Mouse (Mus musculus): ENCODE results near the gene Selenop.
"Not testable (repeated sequence)": the region's sequence is repeated elsewhere in the genome, so short reads cannot be mapped to it uniquely, and the experiment has no call there.

Selenop gene

DNA sequence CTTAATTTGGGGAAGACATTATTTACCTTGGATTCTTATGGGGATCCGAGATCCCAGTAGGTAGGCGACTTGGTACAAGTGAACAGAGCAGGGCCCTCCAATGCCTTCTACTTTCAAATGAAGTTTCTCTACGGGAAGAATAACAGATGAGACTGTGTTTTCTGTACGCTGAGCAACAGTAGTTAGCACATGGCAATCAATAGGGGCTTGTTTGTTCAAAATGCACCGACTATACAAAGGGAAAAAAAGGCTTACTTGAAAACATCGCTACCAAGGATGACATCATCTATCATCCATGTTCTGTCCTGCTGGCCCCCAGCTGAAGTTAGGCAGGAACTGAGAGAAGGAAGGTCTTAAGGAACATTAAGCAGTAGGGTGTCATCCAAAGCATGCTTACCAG, at the start of gene Selenop:
Gene Selenop (plus strand): TSS at position 301 of the 400 bp plus-strand sequence.
- no peak for DNase-seq (ENCODE audit: low spot score in 2 of 2)

DNA sequence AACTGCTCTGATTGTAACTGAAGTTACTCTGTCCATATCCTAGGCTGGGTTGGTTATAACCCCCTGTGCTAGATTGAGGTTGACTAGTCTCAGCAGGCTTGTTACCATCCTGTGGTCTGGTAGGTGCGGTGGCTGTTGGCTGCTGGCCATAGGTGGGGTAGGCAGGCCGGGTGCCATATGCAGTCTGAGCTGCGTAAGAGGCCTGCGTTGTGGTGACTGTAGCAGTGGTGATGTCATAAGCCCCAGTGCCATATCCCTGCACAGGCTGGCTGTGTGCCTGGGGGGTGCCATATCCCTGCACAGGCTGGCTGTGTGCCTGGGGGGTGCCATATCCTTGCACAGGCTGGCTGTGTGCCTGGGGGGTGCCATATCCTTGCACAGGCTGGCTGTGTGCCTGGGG, 49.7 kb upstream of the Selenop start:
- not testable (repeated sequence) for DNase-seq (ENCODE audit: low spot score in 2 of 2)

DNA sequence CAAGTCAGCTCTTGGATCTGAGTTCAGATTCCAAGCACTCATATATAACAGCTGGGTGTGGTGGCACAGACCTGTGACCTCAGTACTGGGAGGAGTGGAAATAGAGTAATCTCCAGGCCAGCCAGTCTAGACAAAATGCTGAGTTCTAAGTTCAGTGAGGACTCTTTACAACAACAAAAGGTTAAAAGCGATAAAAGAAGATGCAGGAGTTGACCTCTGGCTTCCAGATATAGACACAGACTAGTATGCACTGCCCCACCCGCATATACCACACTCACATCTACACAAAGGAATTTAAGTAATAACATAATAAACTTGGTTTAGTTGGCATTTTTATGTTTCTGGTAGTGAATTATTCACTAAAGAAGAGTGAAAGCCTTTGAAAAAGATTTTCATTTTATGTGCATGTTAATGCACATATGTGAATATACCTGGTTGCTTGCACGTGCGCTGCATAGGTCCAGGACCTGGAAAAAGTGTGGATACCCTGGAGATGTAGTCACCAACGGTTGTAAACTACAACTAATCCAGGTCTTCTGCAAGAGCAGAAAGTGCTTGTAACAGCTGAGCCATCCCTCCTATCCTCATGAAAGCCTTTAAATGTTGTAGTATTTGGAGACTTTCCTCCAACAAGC, 45.4 kb upstream of the Selenop start:
- no peak for DNase-seq (ENCODE audit: low spot score in 2 of 2)

DNA sequence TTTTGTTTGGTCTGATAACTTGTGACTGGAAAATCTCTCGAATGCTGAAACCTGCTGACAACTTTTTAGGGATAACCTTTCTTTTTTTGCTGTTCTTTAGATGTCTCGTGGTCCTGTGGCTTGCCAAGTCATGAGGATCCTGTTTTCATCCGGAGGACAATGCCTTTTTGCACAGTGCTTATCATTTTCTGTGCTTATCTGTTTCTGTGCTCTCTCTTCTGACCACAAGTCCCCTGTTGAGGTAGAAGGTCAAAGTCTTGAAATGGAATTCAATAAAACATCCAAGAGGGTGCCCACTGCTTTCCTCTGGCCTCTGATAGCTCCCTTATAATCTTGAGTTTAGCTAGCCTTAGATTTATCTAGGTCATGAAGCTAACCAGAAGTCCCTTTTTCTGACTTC, 41.8 kb upstream of the Selenop start:
- no peak for DNase-seq (ENCODE audit: low spot score in 2 of 2)

DNA sequence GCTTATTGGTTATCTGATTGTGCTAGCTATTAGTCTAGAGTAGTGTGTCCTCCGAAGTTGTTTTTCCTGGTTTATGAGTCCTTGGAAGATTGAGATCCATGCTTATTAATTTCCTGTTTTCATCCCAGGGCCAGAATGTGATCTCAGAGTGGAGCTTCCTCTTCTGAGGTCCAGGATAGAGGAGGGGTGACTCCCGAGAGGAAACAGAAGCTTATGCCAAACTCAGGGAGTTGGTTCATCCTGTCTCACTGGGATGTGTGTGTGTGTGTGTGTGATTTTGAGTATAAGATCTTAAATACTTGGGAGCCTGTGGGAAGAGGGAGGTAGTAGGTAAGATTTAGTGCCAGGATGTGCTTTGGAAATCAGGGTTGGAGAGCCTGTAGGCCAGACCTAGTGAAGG, 40.2 kb upstream of the Selenop start:
- DNase-seq (ENCODE audit: low spot score in 2 of 2), result no peak

DNA sequence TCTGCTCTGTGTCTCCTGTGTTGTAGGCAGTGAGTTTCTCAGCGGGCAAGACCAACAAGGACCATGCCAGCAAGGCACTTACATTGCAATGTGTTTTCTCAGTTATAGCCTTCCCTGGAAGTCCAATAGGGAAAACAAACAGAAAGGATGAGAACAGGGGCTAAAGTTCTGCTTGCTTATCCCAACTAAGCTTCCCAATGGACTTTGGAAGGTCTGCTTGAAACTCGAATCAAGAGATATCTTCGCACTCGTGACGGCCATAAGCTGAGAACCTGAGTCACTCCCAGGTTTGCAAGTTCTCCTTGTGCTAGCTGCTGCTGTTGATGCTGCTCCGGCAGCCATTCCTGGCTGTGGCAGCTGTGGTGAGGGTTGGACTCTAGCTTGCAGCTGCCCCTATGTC, 39.4 kb upstream of the Selenop start:
- DNase-seq (ENCODE audit: low spot score in 2 of 2), result no peak

DNA sequence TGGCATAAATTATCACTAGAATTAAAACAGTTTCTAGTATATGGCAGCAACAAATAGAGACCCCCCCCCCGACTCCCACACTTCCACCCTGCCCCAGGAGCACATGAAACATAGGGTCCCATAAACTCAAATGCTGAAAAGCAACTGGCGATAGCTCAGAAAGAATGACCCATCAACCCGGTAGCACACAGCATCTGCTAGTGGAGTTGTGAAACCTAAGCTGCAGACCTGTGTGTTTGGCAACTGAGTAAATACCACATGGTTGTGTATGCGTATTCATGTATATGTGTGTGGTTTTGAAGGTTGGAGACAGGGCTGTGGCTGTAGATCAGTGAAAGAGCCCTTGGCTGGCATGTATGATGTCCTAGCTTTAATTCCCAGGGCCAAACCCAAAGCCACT, 37.3 kb upstream of the Selenop start:
- DNase-seq (ENCODE audit: low spot score in 2 of 2), result no peak

DNA sequence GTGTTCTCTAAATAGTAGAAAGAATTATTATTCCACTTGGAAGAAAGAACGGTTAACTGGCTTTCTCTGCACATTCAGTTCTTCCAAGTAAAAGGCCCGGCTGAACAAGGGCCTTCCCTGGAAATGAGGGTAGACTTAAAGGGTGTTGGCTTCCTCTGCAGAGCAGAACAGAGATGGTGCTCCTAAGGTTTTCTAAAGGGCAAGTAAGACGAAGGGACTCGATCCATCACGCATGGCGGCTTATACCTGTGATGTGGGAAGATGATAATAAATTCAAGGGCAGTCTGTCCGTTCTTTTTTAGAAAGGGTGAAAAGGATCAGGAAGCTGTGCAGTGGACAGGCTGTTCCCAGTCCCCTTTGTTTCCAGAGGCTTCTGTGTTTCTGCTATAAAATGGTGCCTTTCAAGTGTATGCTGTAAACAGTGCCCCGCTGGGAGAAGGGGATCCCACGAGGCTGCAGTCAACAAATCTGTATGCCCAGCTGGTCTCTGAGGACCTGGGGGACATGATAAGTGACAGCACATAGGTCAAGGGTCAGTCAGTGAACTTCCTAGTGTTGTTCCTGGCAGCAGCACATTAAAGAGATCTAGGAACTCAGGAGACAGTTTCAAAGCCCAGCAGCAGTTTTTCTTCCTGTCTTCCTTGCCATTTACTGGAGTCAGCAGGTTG, 36.0 kb upstream of the Selenop start:
- DNase-seq (ENCODE audit: low spot score in 2 of 2), result peak in 1 of 2 experiments; percentile 29

DNA sequence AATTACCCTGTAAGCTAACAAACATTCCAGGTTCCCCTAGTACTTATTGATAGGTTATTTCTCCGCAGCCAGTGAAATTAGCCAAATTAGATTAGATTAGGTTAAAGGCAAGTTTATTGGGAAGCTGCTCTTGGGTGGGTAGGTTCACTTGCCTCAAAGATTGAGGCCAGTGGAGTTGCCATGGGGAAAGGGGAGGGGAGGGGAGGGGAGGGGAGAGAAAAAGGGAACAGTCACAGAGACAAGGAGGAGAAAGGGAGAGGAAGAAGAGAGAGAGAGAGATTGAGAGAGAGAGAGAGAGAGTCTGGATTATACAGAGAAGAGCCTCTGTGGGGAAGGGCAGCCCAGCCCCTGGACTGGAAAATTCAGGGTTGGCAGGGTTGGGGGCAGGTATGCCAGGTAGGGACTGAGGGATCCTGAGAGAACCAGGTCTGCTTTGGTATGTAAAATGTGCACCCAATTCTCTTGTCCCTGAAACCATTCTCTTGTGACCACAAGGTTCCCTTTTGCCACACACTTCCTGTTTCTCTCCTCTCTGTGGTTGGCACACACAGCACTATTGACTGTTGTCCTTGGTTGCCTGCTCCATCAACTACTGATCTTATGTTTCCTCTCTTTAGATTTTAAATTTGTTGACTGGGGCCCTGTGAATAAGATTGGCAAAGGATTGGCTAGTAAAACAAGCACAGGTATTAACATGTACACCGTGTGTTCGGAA, 34.4 kb upstream of the Selenop start:
- no peak for DNase-seq (ENCODE audit: low spot score in 2 of 2)

DNA sequence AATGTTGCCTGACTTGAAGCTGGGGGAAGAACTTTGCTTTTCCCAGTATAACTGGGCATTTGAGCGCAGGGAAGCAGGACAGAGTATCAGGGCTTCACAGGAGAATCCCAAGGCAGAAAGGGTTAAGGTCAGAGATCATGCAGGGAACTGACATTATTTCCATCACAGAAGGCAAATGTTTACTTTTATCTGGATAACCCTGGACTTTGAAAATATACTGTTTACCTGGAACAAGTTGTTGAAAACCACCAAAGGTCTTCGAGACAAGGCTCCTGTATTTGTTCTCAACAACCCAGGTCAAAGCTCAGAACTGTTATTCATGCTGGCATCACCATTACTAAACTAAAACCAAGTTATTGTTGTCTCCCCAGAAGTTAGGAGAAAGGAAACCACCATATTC, 32.0 kb upstream of the Selenop start:
- no peak for DNase-seq (ENCODE audit: low spot score in 2 of 2)

DNA sequence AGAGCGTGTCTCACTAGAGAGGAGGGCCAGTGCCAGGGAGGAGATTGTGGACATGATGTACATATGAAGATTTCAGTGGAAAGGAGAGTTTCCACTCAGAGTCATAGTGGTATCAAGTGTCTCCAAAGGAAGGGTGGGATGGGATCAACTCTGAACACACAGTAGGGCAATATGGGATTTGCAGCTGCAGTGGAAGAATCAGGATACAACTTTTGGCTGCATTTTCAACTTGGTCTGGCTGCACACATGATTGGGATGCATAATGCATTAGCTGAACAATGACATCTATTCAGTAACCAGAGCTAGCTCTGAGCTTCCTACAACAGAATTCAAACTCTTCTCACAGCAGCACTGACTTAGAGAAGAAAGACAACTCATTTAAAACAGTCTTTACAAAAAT, 30.4 kb upstream of the Selenop start:
- DNase-seq (ENCODE audit: low spot score in 2 of 2), result peak in 1 of 2 experiments; percentile 32

DNA sequence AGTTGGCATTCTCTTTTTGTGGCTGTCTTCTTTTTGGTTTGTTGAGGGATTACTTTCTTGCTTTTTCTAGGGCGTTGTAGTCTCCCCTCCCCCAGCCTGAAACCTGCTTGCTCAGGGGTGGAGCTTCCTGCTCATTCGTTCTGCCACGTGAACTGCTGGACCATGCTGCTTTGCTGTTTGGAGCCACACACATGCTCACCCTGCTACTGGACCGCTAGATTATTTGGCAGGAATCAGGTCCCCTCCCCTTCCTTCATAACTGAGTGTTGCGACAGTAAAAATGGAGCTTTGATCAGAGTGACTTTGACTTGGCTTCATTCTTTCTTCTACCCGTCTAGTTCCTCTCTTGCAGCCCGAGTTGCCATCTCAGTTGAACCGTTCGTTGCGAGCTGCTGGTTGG, 23.3 kb upstream of the Selenop start:
- DNase-seq (ENCODE audit: low spot score in 2 of 2), result not testable (repeated sequence)

DNA sequence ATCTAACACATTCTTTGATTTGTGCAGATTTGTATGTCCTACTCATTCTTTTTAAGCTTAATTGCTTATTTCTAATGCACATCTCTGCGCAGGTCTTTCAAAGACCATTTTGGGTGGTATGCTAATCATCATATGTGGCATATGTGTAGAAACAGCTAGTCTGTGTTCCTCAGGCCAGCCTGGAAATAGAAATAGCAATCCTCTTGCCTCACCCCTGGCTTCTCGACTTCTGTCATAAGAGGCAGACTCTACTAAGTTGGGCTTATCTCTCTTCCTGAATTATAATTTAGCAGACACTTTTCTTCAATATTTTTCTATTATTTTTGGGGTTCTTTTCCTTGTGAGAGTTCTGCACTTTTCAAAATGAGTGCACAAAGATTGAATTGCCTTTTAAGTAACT, 17.7 kb upstream of the Selenop start:
- no peak for DNase-seq (ENCODE audit: low spot score in 2 of 2)

DNA sequence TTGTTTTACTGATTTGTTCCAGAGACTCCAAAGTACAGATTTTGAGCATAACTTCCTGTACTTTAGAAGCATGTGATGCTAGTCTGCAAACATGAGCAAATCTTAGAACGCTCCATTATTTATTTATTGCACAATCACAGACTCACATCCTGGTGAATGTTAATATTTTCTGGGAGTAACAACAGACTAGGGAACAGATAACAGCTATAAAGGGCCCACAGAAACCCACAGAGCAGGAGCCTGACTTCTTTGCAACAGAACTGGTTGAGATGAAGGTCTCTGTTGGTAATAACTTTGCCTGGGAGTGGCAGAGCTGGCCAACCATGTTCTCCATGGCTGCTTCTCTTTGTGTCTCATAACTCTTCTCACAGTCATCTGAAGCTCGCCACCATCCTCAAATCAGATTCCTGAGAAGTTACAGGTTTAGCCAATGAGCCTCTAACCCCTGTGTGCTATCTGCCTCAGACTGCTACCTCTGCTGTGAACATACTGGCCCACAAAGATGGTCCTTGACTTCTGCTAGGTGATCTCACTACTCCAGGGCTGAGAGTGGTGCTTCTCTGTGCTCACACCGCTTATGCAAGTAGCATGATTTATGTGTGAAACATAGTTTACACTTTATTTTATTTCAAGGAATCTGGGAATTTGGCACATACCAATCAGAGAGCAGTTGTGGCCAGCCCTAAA, 17.2 kb upstream of the Selenop start:
- DNase-seq (ENCODE audit: low spot score in 2 of 2), result no peak

DNA sequence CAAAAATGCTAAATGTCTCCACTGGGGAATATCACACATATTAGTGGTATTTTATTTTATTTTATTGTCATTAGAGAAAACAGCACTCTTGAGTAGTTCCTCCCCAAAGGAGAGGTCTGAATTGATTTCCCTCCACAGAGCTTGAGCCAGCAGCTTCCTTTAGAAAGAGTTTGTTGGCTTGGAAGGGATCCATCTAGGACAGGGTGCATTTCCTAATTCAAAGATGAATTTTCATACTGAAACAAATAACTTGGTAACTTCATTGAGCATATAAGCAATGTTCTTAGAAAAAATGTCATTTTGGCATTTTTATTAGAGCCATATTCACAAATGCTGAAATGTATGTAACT, 16.7 kb upstream of the Selenop start:
- DNase-seq (ENCODE audit: low spot score in 2 of 2), result no peak

DNA sequence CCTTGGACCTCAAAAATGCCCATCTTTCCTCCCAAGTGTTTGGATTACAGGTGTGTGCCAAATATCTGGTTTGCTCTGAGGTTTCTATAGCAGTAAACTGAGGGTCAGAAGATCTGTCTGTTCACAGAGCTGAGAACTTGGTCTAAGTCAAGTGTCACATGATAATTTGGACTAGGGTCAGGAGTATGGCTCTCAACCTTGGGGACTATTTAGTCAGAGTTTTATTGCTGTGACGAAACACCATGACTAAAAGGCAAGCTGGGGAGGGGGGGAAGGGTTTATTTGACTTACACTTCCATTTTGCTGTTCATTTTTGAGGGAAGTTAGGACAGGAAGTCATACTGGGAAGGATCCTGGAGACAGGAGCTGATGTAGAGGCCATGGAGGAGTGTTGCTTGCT, 9.3 kb upstream of the Selenop start:
- DNase-seq (ENCODE audit: low spot score in 2 of 2), result no peak

DNA sequence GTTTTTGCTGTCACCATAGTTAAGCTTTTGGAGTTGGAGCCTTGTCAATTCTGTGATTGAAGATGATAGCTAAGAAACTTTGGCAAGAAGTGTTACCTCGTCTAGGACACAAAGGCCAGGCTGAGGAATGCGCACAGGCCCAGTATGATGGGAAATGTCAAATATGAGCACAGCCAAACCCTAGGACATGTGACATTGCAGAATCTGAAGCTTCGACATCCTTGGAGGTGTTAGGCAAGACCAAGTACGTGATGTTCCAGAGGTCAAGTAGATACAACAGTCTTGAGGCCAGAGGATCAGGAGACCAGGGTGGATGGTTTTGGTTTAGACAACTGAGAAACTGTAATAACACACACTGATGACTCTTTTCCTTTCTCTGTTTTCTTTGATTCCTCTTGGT, 8.0 kb upstream of the Selenop start:
- no peak for DNase-seq (ENCODE audit: low spot score in 2 of 2)

DNA sequence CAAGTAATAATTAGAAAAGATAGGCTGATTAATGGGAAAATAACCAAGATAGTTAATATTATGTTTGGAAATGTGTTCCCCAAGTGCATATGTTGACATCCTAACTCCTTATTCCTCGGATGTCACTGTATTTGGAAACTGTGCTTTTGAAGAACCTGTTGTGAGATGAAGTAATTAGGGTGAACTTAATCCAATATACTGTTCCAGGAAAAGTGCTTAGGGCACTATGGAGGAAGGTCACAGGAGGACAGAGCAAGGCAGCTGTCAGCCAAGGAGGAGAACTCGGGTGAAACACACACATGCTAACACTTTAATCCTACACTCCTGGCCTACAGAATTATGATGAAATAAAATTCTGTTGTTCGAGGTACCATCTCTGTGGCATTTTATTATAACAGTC, 5.5 kb upstream of the Selenop start:
- no peak for DNase-seq (ENCODE audit: low spot score in 2 of 2)

DNA sequence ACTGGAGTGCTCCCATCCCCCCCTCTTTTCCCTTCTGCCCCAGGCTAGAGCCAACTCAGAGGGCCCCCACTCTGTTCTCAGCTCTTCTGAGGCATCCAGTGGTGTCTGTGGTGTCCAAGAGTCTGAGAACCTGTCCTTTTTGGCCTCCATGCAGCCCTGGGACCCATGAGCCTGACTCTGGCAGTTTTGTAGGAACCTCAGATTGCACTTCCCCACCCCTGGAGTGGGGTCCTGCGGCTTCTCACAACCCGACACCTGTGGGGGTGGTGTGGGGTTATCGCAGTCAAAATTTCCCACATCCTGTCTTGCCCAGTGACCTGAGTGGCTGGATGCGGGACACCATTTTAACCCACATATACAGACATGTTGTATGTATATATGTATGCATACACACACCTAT, 4.1 kb upstream of the Selenop start:
- DNase-seq (ENCODE audit: low spot score in 2 of 2), result no peak

DNA sequence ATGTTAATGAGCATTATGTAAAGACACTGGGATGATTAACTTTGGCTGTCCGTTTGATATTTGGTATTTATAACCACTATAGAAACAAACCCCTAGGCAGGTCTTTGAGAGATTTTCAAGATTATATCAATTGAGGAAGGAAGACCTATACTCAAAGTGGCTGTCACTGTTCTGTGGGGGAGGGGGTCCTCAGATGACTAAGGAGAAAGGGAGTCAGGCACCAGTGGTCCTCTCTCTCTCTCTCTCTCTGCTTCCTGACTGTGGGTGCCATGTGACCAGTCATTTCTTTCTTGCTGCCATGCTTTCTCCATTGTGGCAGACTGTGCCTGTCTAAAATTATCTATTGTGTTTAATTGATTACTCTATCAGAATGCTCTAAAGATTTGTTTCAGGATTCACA, 3.5 kb upstream of the Selenop start:
- DNase-seq (ENCODE audit: low spot score in 2 of 2), result no peak

DNA sequence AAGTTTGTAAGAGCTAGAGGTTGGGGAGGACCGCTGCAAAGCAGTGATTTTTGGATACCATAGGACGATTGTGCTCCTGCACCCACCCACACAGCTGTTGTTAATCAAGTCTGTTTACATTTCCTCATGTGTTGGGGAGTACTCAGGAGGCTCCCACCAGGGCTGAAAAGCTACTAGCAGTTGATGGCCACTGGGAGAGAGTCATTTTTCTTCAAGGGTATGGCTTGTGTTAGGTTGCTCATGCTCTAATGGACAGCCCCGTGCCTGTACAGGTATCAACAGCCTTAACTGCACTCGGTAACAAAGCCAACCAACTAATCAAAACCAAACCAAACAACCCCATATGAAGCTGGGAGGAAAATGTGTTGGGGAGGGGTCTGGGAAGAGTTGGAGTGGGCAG, 1.1 kb downstream of the Selenop start:
- no peak for DNase-seq (ENCODE audit: low spot score in 2 of 2)

DNA sequence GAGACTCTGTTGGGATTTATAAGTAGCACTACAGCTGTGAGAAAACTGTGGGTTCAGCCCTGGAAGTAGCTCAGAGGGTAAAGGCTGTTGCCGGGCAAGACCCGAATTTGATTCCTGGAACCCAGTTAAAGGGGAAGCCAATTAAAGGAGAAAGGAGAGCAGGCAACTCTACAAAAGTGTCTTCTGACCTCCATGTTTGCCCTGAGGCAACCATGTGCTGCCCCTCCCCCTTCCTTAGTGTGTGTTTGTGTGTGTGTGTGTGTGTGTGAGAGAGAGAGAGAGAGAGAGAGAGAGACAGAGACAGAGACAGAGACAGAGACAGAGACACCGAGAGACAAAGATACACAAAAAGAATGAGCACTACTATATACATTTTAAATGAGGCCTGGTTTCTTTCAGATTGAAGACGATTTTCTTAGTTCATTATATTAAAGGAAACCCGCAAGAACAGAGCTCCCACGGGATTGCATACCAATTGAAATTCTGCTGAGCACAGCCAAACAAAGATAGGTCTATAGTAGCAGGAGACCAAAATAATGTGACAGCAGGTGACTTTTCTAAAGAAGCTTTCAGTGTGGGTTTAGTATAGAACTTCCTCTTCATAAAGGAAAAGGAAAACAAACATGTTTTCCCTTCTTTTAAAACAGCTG, 1.8 kb downstream of the Selenop start:
- DNase-seq (ENCODE audit: low spot score in 2 of 2), result no peak

All from right cerebral cortex, postnatal 10 days (tissue).